16 mouse cellular contexts compared by ENCODE assay signal in the genomic region with DNA sequence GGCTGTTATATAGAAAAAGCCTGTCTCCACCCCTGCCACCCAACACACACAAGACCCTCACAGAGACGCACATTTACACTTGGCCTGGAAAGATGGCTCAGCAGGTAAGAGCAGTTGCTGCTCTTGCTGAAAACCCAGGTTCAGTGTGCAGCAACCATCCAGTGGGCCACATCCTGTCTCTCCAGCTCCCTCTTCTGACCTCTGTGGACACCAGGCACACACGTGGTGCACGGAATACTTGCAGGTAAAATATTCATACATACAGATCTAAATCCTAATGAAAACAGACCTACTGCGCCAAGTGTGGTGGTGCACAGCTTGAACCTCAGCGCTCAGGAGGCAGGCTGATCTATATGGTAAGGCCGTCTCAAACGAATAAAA. TPM values are rescaled to one million over a fixed set of nuclear protein-coding genes. Genes with fewer than 3 reads are reported as not detected.
DNase-seq lines count a peak whose midpoint lies in the region; ATAC-seq and TF ChIP-seq lines count a peak whose summit lies in the region.
"Had no signal": no experiment of that assay in that cellular context is flagged by ENCODE, and none has a peak within 500 bp of the region (broad histone marks: within the 10 kb centered on the region; RNA-seq: fewer than 3 reads in every experiment).

No protein-coding gene starts in this region.

- dilution Hi-C loops in CH12.LX (cut with MboI; ENCODE audit: extremely low pct_ligation_motif_present, extremely low pct_unique_long_range_greater_than_20kb, low sequenced_read_pairs) = no loop called here

- TF ChIP-seq RAD21 in CH12.LX (IDR thresholded peaks at IDR 0.05; ENCODE audit: low read depth, low read length) = no peak; the same call in 1 of the 2 replicates

- 79% methylated on average over 7 of the region's 7 CpGs for WGBS in kidney, adult 2 months
- 92% methylated on average over 7 of the region's 7 CpGs for WGBS in midbrain, embryonic 11.5 days
- 93% methylated on average over 7 of the region's 7 CpGs for WGBS in midbrain, embryonic 10.5 days

- no peak overlapping the region for H3K4me2 ChIP-seq in midbrain, embryonic 11.5 days
- H3K4me2 ChIP-seq in CH12.LX (ENCODE audit: insufficient read depth, low read depth, poor library complexity, severe bottlenecking) = no peak overlapping the region
- H3K4me2 ChIP-seq: embryonic facial prominence, embryonic 13.5 days; limb, embryonic 13.5 days; lung, embryonic 14.5 days had no signal

- TF ChIP-seq EP300 in CH12.LX (IDR thresholded peaks at IDR 0.05; ENCODE audit: low read length) = no peak

- DNase-seq in kidney, adult 2 months = no peak
- DNase-seq in kidney, postnatal 25 days = no peak
- peak; percentile 17 for DNase-seq in midbrain, embryonic 11.5 days (ENCODE audit: low spot score, missing footprints)
- DNase-seq in midbrain, embryonic 10.5 days (ENCODE audit: low spot score) = no peak
- DNase-seq in CH12.LX (ENCODE audit: extremely low read depth) = no peak
- no peak for DNase-seq in ovary, adult 18-20 months (ENCODE audit: low spot score)
- DNase-seq: adrenal gland, adult 8-10 months; cerebellum, adult 11-12 months; forebrain, postnatal 0 days; gastrocnemius, postnatal 10 days; lung, embryonic 14.5 days; midbrain, embryonic 14.5 days; right cerebral cortex, postnatal 14 days had no signal

- in situ Hi-C loops in CH12.LX (cut with MboI; ENCODE audit: low pct_ligation_motif_present, low pct_unique_long_range_greater_than_20kb, low sequenced_read_pairs) = no loop called here

- TF ChIP-seq POLR2A in kidney, adult 2 months (IDR thresholded peaks at IDR 0.05; ENCODE audit: low read depth, low read length) = no peak
- no peak for TF ChIP-seq POLR2A in CH12.LX (IDR thresholded peaks at IDR 0.05; ENCODE audit: low read depth, low read length)

- ATAC-seq in midbrain, embryonic 11.5 days (ENCODE audit: low FRiP score) = no peak
- ATAC-seq in inflammation-experienced regulatory T-cells, adult 6 months = peak; percentile 61
- ATAC-seq: forebrain, postnatal 0 days had no signal

- H3K79me2 ChIP-seq in CH12.LX (replicated peaks; ENCODE audit: control insufficient read depth, extremely low read depth, insufficient read depth, poor library complexity, severe bottlenecking) = no peaks in the 10 kb centered on the region

- no peaks in the 10 kb centered on the region for H3K4me1 ChIP-seq in kidney, adult 2 months (ENCODE audit: control insufficient read depth, insufficient read depth, low read length)
- H3K4me1 ChIP-seq in midbrain, embryonic 11.5 days (ENCODE audit: control insufficient read depth, insufficient read depth, low read length) = no peaks in the 10 kb centered on the region
- no peaks in the 10 kb centered on the region for H3K4me1 ChIP-seq in midbrain, embryonic 10.5 days
- H3K4me1 ChIP-seq in CH12.LX (ENCODE audit: control insufficient read depth in 1 of 2, insufficient read depth in 2 of 2) = no peaks in the 10 kb centered on the region
- H3K4me1 ChIP-seq: embryonic facial prominence, embryonic 13.5 days; limb, embryonic 13.5 days had no signal

- H3K9me3 ChIP-seq in midbrain, embryonic 11.5 days (ENCODE audit: control insufficient read depth, low read length) = no peaks in the 10 kb centered on the region
- H3K9me3 ChIP-seq in midbrain, embryonic 10.5 days (replicated peaks) = no peaks in the 10 kb centered on the region
- no peaks in the 10 kb centered on the region for H3K9me3 ChIP-seq in CH12.LX (replicated peaks; ENCODE audit: low read length)
- H3K9me3 ChIP-seq: embryonic facial prominence, embryonic 13.5 days; limb, embryonic 13.5 days had no signal

- peaks cover 2% of the 10 kb centered on the region for H3K36me3 ChIP-seq in kidney, adult 2 months (ENCODE audit: control insufficient read depth, insufficient read depth, low read length)
- peaks cover 48% of the 10 kb centered on the region for H3K36me3 ChIP-seq in midbrain, embryonic 11.5 days (ENCODE audit: control insufficient read depth, insufficient read depth, low read length)
- H3K36me3 ChIP-seq in midbrain, embryonic 10.5 days = peaks cover 99% of the 10 kb centered on the region
- H3K36me3 ChIP-seq in CH12.LX (replicated peaks in 1 of 2; ENCODE audit: control insufficient read depth in 1 of 2, insufficient read depth in 1 of 2, low read length in 1 of 2) = peaks cover 88 to 96% of the 10 kb centered on the region in 2 experiments

- no peaks in the 10 kb centered on the region for H3K27me3 ChIP-seq in kidney, adult 2 months (replicated peaks; ENCODE audit: control insufficient read depth, insufficient read depth, low read length)
- H3K27me3 ChIP-seq in midbrain, embryonic 11.5 days (ENCODE audit: control insufficient read depth, insufficient read depth, low read length) = no peaks in the 10 kb centered on the region
- no peaks in the 10 kb centered on the region for H3K27me3 ChIP-seq in midbrain, embryonic 10.5 days (ENCODE audit: low read depth, poor library complexity, severe bottlenecking)
- no peaks in the 10 kb centered on the region for H3K27me3 ChIP-seq in CH12.LX (replicated peaks)
- H3K27me3 ChIP-seq: embryonic facial prominence, embryonic 13.5 days; limb, embryonic 13.5 days had no signal

- H3K9ac ChIP-seq in midbrain, embryonic 11.5 days (ENCODE audit: low read length) = no peak overlapping the region
- no peak overlapping the region for H3K9ac ChIP-seq in CH12.LX (ENCODE audit: insufficient read depth, low read depth)
- H3K9ac ChIP-seq: embryonic facial prominence, embryonic 13.5 days; forebrain, postnatal 0 days; limb, embryonic 13.5 days; lung, embryonic 14.5 days had no signal

- H3K4me3 ChIP-seq in kidney, adult 2 months (ENCODE audit: insufficient read depth, low read depth, low read length) = no peak overlapping the region
- no peak overlapping the region for H3K4me3 ChIP-seq in midbrain, embryonic 11.5 days (ENCODE audit: low read depth, low read length)
- no peak overlapping the region for H3K4me3 ChIP-seq in midbrain, embryonic 10.5 days
- no peak overlapping the region for H3K4me3 ChIP-seq in CH12.LX (replicated peaks in 1 of 3; ENCODE audit: low read depth in 2 of 3, low read length in 2 of 3, poor library complexity in 1 of 3)
- H3K4me3 ChIP-seq: embryonic facial prominence, embryonic 13.5 days; limb, embryonic 13.5 days had no signal

- TF ChIP-seq CTCF in kidney, adult 2 months (conservative IDR thresholded peaks at IDR 0.05; ENCODE audit: insufficient read depth, insufficient read length, low read depth, low read length) = peak; percentile 36
- peak in 1 of 2 experiments; percentile 27; a peak in 1 of 4 replicates for TF ChIP-seq CTCF in CH12.LX (conservative IDR thresholded peaks at IDR 0.05 in 1 of 2, IDR thresholded peaks at IDR 0.05 in 1 of 2; ENCODE audit: low read depth in 2 of 2, low read length in 2 of 2)

- no peak overlapping the region for H3K27ac ChIP-seq in kidney, adult 2 months (ENCODE audit: insufficient read depth, low read depth, low read length)
- no peak overlapping the region for H3K27ac ChIP-seq in midbrain, embryonic 11.5 days (ENCODE audit: low read depth, low read length)
- H3K27ac ChIP-seq in midbrain, embryonic 10.5 days (replicated peaks) = no peak overlapping the region
- H3K27ac ChIP-seq in CH12.LX (ENCODE audit: insufficient read depth, low read depth) = no peak overlapping the region
- H3K27ac ChIP-seq: embryonic facial prominence, embryonic 13.5 days; limb, embryonic 13.5 days had no signal

TF ChIP-seq in CH12.LX, 34 proteins besides CTCF, POLR2A, EP300 and RAD21:
- TF ChIP-seq SMC3 (IDR thresholded peaks at IDR 0.05; ENCODE audit: low read depth, low read length) (0 out of 2 replicates have a peak, but pooled peaks have one; percentile 7), ZKSCAN1 (IDR thresholded peaks at IDR 0.05; ENCODE audit: borderline replicate concordance, low read depth, low read length) (no peak), CHD2 (IDR thresholded peaks at IDR 0.05; ENCODE audit: low read length) (no peak), ETS1 (conservative IDR thresholded peaks at IDR 0.05; ENCODE audit: low read depth, low read length) (no peak)

RNA-seq across cellular contexts. Expression of gene Cyth1, which starts 18.3 kb away (rescaled TPM):
- polyA plus RNA-seq in kidney, adult 2 months (2012; rRNA removed) = 18.9 and 19.5 TPM in 2 replicates
- 12.3 and 12.8 TPM in 2 replicates for polyA plus RNA-seq in midbrain, embryonic 11.5 days (2014; fragmentation: Nextera tagmentation; extraction: Ambion mirVana)
- polyA plus RNA-seq in midbrain, embryonic 10.5 days (2016; fragmentation: Nextera tagmentation; extraction: Ambion mirVana) = 11.3 and 14.9 TPM in 2 replicates
- total RNA-seq in CH12.LX (2012; rRNA removed) (47.8 and 49.7 TPM in 2 replicates), CH12.LX (2014; rRNA removed) (108 and 122 TPM in 2 replicates)
- polyA plus RNA-seq in CH12.LX (2012; ENCODE audit: insufficient read length, low read depth) = 79.7 and 127 TPM in 2 replicates
- polyA plus RNA-seq in inflammation-experienced regulatory T-cells, adult 6 months (2017; shearing (Covaris generic)) = 10 to 100 TPM; 33.8 to 51.6 (median 41.7) TPM

RNA-seq across cellular contexts. Expression of gene Usp36, which starts 23.4 kb away (rescaled TPM):
- polyA plus RNA-seq in kidney, adult 2 months (2012; rRNA removed) = 11.2 and 12.3 TPM in 2 replicates
- polyA plus RNA-seq in midbrain, embryonic 11.5 days (2014; fragmentation: Nextera tagmentation; extraction: Ambion mirVana) = 8.7 and 9.0 TPM in 2 replicates
- polyA plus RNA-seq in midbrain, embryonic 10.5 days (2016; fragmentation: Nextera tagmentation; extraction: Ambion mirVana) = 20.4 and 23.6 TPM in 2 replicates
- 19.5 and 25.5 TPM in 2 replicates for total RNA-seq in CH12.LX (2012; rRNA removed)
- 9.8 and 10.7 TPM in 2 replicates for total RNA-seq in CH12.LX (2014; rRNA removed)
- polyA plus RNA-seq in CH12.LX (2012; ENCODE audit: insufficient read length, low read depth) = 38.7 and 42.6 TPM in 2 replicates
- polyA plus RNA-seq in inflammation-experienced regulatory T-cells, adult 6 months (2017; shearing (Covaris generic)) = 10 to 100 TPM; 14.3 to 24.4 (median 22.5) TPM
